Mouse (Mus musculus): ENCODE data around the gene Ndufs1. TPM values are rescaled to one million over a fixed set of nuclear protein-coding genes. Genes with fewer than 3 reads are reported as not detected.

Gene Ndufs1
- polyA plus RNA-seq (2012; rRNA removed), result 38.2 and 57.9 TPM in 2 replicates
- 108 and 122 TPM in 2 replicates for polyA plus RNA-seq (2014; fragmentation: Nextera tagmentation; extraction: Ambion mirVana)

DNA sequence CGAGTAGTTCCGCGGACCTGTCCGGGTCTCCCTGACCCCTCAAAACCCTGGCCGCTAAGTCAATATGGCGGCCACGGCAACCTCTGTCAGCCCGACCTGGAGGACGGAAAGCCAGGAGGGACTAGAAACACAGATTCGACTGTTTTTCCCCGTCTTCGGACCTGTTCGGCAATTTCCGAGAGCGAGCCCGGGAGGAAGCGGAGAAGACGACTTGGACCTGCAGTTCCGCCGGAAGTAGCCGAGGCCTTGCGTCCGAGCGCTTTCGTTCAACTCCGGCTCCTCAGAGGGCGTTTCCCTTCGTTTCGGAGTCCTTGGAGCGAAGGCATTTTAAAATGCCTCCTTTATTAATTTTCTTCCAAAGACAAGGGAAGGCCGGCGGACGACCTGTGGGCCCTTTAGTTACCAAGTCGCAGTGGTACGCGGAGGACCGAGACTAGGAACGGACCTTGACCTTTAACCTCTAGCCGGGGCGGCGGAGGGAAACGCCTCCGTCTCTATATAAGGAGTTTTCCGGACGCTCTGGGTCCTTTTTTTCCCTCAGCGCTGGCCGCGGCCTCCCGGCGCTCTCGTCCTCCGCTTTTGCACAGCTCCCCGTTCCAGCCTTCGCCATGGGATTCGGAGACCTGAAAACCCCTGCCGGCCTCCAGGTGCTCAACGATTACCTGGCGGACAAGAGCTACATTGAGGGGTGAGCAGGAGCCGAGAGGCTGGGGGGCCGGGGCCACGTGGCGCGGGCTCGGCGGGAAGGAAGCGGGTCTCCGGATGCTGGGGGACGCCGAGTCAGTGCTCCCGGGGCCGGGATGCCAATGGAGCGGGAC, at the start of gene Ndufs1, which contains the start of gene Eef1b2:
Ndufs1 (minus strand) TSS at position 230 of the 818 bp plus-strand sequence.
Eef1b2 (plus strand) TSS at position 222 of the 818 bp plus-strand sequence.
- Histone ChIP-seq H3K27me3 (ENCODE audit: control insufficient read depth, insufficient read depth, low read length) (no peaks in the 10 kb centered on the region), H3K27ac (peak within 1 kb of the TSS; percentile 80), H3K36me3 (replicated peaks; ENCODE audit: control insufficient read depth, insufficient read depth, low read depth) (peaks cover 28% of the 10 kb centered on the region), H3K4me2 (ENCODE audit: low read depth) (peak within 1 kb of the TSS; percentile 84), H3K9ac (replicated peaks) (peak within 1 kb of the TSS; percentile 98), H3K4me1 (replicated peaks; ENCODE audit: control insufficient read depth in 2 of 2, insufficient read depth in 2 of 2, low read length in 1 of 2) (peaks cover 10 to 22% of the 10 kb centered on the region in 2 experiments), H3K9me3 (ENCODE audit: control insufficient read depth, low read length) (no peaks in the 10 kb centered on the region), H3K4me3 (ENCODE audit: insufficient read depth in 1 of 2, low read depth in 2 of 2, low read length in 2 of 2) (peak within 1 kb of the TSS; percentile 96 to 98)
- TF ChIP-seq CTCF (IDR thresholded peaks at IDR 0.05; ENCODE audit: low read depth) (no peak), EP300 (IDR thresholded peaks at IDR 0.05; ENCODE audit: low read depth) (peak; percentile 49; the same call in 1 of the 2 replicates)
- ATAC-seq (ENCODE audit: insufficient read depth) (peak; percentile 86), DNase-seq (ENCODE audit: low read depth in 3 of 3, low spot score in 3 of 3) (peak; percentile 93 to 94 (median 93))
- WGBS (ENCODE audit: insufficient replicate concordance), result under 1% methylated on average over 72 of the region's 72 CpGs

DNA sequence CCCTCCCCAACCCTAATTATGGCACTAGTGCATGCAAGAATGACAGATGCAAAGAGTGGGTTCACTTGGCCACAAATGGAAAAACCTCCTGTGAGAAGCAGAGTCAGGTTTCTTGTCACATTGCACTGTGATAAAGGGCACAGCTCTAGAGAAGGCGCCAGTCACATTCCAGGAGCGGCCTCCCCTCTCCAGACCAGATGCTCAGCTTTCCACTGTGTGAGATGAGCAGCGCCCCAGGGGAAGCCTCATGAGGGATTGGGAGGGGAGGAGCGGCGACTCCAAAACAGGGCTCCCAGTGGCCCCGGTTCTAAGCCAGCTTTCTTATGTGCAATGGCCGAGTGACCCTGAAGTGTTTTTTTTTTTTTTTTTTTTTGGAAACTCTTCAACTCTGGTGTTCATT, 49.3 kb upstream of the Ndufs1 start:
- DNase-seq (ENCODE audit: low read depth in 3 of 3, low spot score in 3 of 3) (no peak), ATAC-seq (ENCODE audit: insufficient read depth) (no peak)
- no peak overlapping the region for H3K4me2 ChIP-seq (ENCODE audit: low read depth)
- TF ChIP-seq EP300 (IDR thresholded peaks at IDR 0.05; ENCODE audit: low read depth), result no peak
- no peak for TF ChIP-seq CTCF (IDR thresholded peaks at IDR 0.05; ENCODE audit: low read depth)
- H3K9ac ChIP-seq (replicated peaks), result no peak overlapping the region
- H3K4me3 ChIP-seq (ENCODE audit: insufficient read depth in 1 of 2, low read depth in 2 of 2, low read length in 2 of 2), result no peak overlapping the region
- H3K4me1 ChIP-seq (replicated peaks; ENCODE audit: control insufficient read depth in 2 of 2, insufficient read depth in 2 of 2, low read length in 1 of 2), result no peaks in the 10 kb centered on the region
- H3K9me3 ChIP-seq (ENCODE audit: control insufficient read depth, low read length), result no peaks in the 10 kb centered on the region
- WGBS (ENCODE audit: insufficient replicate concordance), result 19% methylated on average over 7 of the region's 7 CpGs
- H3K36me3 ChIP-seq (replicated peaks; ENCODE audit: control insufficient read depth, insufficient read depth, low read depth), result no peaks in the 10 kb centered on the region
- no peak overlapping the region for H3K27ac ChIP-seq
- no peaks in the 10 kb centered on the region for H3K27me3 ChIP-seq (ENCODE audit: control insufficient read depth, insufficient read depth, low read length)

DNA sequence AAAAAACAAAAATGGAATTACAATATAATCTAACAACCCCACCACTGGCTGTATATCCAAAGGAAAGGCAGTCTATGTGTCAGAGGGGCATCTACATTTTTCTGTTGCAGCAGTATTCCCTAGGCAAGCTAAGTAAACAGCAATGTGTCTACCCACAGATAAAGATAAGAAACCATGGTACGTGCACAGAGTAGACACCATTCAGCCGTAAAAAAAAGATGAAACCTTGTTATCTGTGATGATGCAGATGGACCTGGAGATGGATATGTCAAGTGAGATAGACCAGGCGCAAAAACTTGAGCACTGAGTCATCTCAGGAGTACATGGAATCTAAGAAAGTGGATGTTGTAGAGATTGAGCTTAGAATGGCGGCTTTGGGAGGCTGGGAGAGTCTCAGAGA, 48.4 kb upstream of the Ndufs1 start:
- Histone ChIP-seq H3K27ac (no peak overlapping the region), H3K4me1 (replicated peaks; ENCODE audit: control insufficient read depth in 2 of 2, insufficient read depth in 2 of 2, low read length in 1 of 2) (no peaks in the 10 kb centered on the region), H3K9me3 (ENCODE audit: control insufficient read depth, low read length) (no peaks in the 10 kb centered on the region), H3K9ac (replicated peaks) (no peak overlapping the region), H3K36me3 (replicated peaks; ENCODE audit: control insufficient read depth, insufficient read depth, low read depth) (no peaks in the 10 kb centered on the region), H3K4me2 (ENCODE audit: low read depth) (no peak overlapping the region), H3K4me3 (ENCODE audit: insufficient read depth in 1 of 2, low read depth in 2 of 2, low read length in 2 of 2) (no peak overlapping the region), H3K27me3 (ENCODE audit: control insufficient read depth, insufficient read depth, low read length) (no peaks in the 10 kb centered on the region)
- DNase-seq (ENCODE audit: low read depth in 3 of 3, low spot score in 3 of 3) (no peak), ATAC-seq (ENCODE audit: insufficient read depth) (peak; percentile 57; the same call in 1 of the 2 replicates)
- no peak for TF ChIP-seq CTCF (IDR thresholded peaks at IDR 0.05; ENCODE audit: low read depth)
- peak; percentile 61; the same call in 1 of the 2 replicates for TF ChIP-seq EP300 (IDR thresholded peaks at IDR 0.05; ENCODE audit: low read depth)
- 20% methylated on average over 4 of the region's 4 CpGs for WGBS (ENCODE audit: insufficient replicate concordance)

DNA sequence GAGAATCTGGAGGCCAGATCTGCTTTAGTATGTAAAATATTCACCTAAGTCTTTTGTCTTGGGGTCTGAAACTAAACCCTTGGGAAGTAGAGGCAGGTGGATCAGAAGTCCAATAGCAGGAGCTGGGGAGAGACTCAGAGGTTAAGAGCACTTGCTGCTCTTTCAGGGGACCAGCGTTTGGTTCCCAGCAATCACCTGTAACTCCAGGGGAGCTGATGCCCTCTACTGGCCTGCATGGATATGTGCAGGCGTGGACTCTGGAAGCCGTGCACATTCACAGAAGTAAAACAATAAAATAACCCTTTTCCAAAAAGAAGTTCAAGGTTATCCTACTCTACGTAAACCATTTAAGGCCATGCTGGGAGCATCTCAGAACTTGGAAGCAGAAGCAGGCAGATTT, 42.6 kb upstream of the Ndufs1 start:
- no peak for ATAC-seq (ENCODE audit: insufficient read depth)

DNA sequence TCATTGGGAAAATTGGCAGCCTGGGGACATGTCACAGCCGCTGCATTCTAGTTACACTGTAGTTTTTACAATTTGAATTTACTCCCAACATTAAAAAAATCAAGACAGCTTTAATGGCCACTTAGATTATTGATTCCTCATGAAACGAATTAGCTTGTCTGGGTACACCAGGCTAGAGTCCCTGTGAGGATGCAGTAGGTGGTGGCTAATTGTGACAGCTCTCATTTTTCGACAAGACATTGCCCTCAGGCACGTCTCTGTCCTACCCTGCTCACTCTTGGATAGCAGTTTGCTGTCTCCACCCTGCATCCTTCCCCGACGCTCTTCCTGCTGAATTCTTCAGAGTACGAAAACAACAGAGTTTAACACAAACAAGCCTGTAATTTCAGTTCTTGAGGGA, 38.0 kb upstream of the Ndufs1 start:
- Histone ChIP-seq H3K27me3 (ENCODE audit: control insufficient read depth, insufficient read depth, low read length) (no peaks in the 10 kb centered on the region; the same call in none of the 2 replicates), H3K4me2 (ENCODE audit: low read depth) (no peak overlapping the region), H3K9ac (replicated peaks) (no peak overlapping the region), H3K36me3 (replicated peaks; ENCODE audit: control insufficient read depth, insufficient read depth, low read depth) (no peaks in the 10 kb centered on the region), H3K9me3 (ENCODE audit: control insufficient read depth, low read length) (no peaks in the 10 kb centered on the region), H3K27ac (no peak overlapping the region), H3K4me3 (ENCODE audit: insufficient read depth in 1 of 2, low read depth in 2 of 2, low read length in 2 of 2) (no peak overlapping the region), H3K4me1 (replicated peaks; ENCODE audit: control insufficient read depth in 2 of 2, insufficient read depth in 2 of 2, low read length in 1 of 2) (no peaks in the 10 kb centered on the region)
- DNase-seq (ENCODE audit: low read depth in 3 of 3, low spot score in 3 of 3) (no peak), ATAC-seq (ENCODE audit: insufficient read depth) (no peak)
- TF ChIP-seq EP300 (IDR thresholded peaks at IDR 0.05; ENCODE audit: low read depth) (no peak), CTCF (IDR thresholded peaks at IDR 0.05; ENCODE audit: low read depth) (no peak)
- 36% methylated on average over 7 of the region's 7 CpGs for WGBS (ENCODE audit: insufficient replicate concordance)

More for the DNA sequence above, 42.6 kb upstream of the Ndufs1 start:
- DNase-seq (ENCODE audit: low read depth in 3 of 3, low spot score in 3 of 3), result no peak
- H3K4me3 ChIP-seq (ENCODE audit: insufficient read depth in 1 of 2, low read depth in 2 of 2, low read length in 2 of 2), result no peak overlapping the region
- no peaks in the 10 kb centered on the region for H3K4me1 ChIP-seq (replicated peaks; ENCODE audit: control insufficient read depth in 2 of 2, insufficient read depth in 2 of 2, low read length in 1 of 2)
- TF ChIP-seq EP300 (IDR thresholded peaks at IDR 0.05; ENCODE audit: low read depth) (no peak), CTCF (IDR thresholded peaks at IDR 0.05; ENCODE audit: low read depth) (peak; percentile 30; the same call in 1 of the 2 replicates)
- no peak overlapping the region for H3K27ac ChIP-seq
- WGBS (ENCODE audit: insufficient replicate concordance), result 66% methylated on average over 4 of the region's 4 CpGs
- H3K36me3 ChIP-seq (replicated peaks; ENCODE audit: control insufficient read depth, insufficient read depth, low read depth), result no peaks in the 10 kb centered on the region
- no peaks in the 10 kb centered on the region for H3K9me3 ChIP-seq (ENCODE audit: control insufficient read depth, low read length)
- no peak overlapping the region for H3K9ac ChIP-seq (replicated peaks)
- H3K4me2 ChIP-seq (ENCODE audit: low read depth), result no peak overlapping the region
- H3K27me3 ChIP-seq (ENCODE audit: control insufficient read depth, insufficient read depth, low read length), result no peaks in the 10 kb centered on the region; the same call in 1 of the 2 replicates

Measured in liver, embryonic 14.5 days (tissue).